8 mouse cellular contexts compared by ENCODE assay signal in the genomic region with DNA sequence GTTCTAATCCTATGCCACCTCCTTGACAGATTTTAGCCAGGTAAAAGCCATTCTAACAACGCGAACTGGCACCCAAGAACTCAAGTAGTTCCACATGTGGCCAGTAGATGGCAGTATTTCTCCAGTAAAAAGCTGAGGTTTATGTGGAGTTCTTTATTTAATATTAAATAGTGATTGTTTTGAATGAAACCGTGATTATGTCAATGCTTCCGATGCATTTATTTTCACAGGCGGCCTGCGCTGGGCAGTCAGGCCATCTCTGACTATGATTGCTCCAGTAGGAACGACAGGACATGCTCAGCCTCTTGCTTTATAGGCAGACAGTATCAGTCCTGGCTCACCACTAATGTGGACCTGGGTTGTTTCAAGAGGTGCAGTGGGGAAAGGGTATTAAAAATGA. TPM values are rescaled to one million over a fixed set of nuclear protein-coding genes. Genes with fewer than 3 reads are reported as not detected.
DNase-seq lines count a peak whose midpoint lies in the region; ATAC-seq and TF ChIP-seq lines count a peak whose summit lies in the region.

No protein-coding gene starts in this region.

- no peak overlapping the region for H3K4me3 ChIP-seq in heart, embryonic 11.5 days (ENCODE audit: low read depth, low read length)
- H3K4me3 ChIP-seq in hindbrain, embryonic 13.5 days, result peak overlapping the region; percentile 12; the same call in 1 of the 2 replicates
- no peak overlapping the region for H3K4me3 ChIP-seq in limb, embryonic 10.5 days
- peak overlapping the region; percentile 10 for H3K4me3 ChIP-seq in midbrain, postnatal 0 days (ENCODE audit: low read depth, low read length)

- DNase-seq in heart, adult 8-10 months (ENCODE audit: low spot score), result no peak
- DNase-seq in MN1 (ENCODE audit: low spot score), result peak; percentile 55
- peak; percentile 61 for DNase-seq in embryo, embryonic 9.5 days (ENCODE audit: extremely low spot score)
- peak; percentile 54 for DNase-seq in limb, embryonic 10.5 days (ENCODE audit: low spot score)
- DNase-seq in midbrain, postnatal 0 days (ENCODE audit: low spot score), result peak; percentile 69

- no peak for ATAC-seq in heart, embryonic 11.5 days (replicated peaks; ENCODE audit: insufficient number of reproducible peaks, low FRiP score, low TSS enrichment)
- peak; percentile 43 for ATAC-seq in hindbrain, embryonic 13.5 days (ENCODE audit: low FRiP score)
- ATAC-seq in midbrain, postnatal 0 days (ENCODE audit: low FRiP score), result no peak
- ATAC-seq in inflammation-experienced regulatory T-cells, adult 6 months, result no peak

- TF ChIP-seq CTCF in midbrain, postnatal 0 days (IDR thresholded peaks at IDR 0.05), result peak; percentile 85

- H3K9me3 ChIP-seq in heart, embryonic 11.5 days (replicated peaks; ENCODE audit: control insufficient read depth, low read length), result no peaks in the 10 kb centered on the region
- no peaks in the 10 kb centered on the region for H3K9me3 ChIP-seq in hindbrain, embryonic 13.5 days
- no peaks in the 10 kb centered on the region for H3K9me3 ChIP-seq in limb, embryonic 10.5 days (replicated peaks)
- H3K9me3 ChIP-seq in midbrain, postnatal 0 days (ENCODE audit: low read length), result no peaks in the 10 kb centered on the region

- H3K4me1 ChIP-seq in heart, embryonic 11.5 days (ENCODE audit: control insufficient read depth, insufficient read depth, low read length), result peaks cover 11% of the 10 kb centered on the region
- H3K4me1 ChIP-seq in hindbrain, embryonic 13.5 days (replicated peaks), result peaks cover 16% of the 10 kb centered on the region; the same call in 1 of the 2 replicates
- no peaks in the 10 kb centered on the region for H3K4me1 ChIP-seq in limb, embryonic 10.5 days
- H3K4me1 ChIP-seq in midbrain, postnatal 0 days (ENCODE audit: insufficient read depth, low read length), result no peaks in the 10 kb centered on the region

- no peaks in the 10 kb centered on the region; the same call in 1 of the 2 replicates for H3K27me3 ChIP-seq in heart, embryonic 11.5 days (ENCODE audit: control insufficient read depth, insufficient read depth, low read length)
- H3K27me3 ChIP-seq in hindbrain, embryonic 13.5 days, result peaks cover 9% of the 10 kb centered on the region
- H3K27me3 ChIP-seq in limb, embryonic 10.5 days (ENCODE audit: low read depth, poor library complexity, severe bottlenecking), result 0 out of 2 replicates have a peak, but pooled peaks cover 3% of the 10 kb centered on the region
- H3K27me3 ChIP-seq in midbrain, postnatal 0 days (ENCODE audit: insufficient read depth, low read length), result peaks cover 6% of the 10 kb centered on the region; the same call in 1 of the 2 replicates

- 5% methylated on average over 7 of the region's 7 CpGs for WGBS in heart, embryonic 11.5 days (ENCODE audit: insufficient replicate concordance)
- WGBS in hindbrain, embryonic 13.5 days, result 4% methylated on average over 7 of the region's 7 CpGs
- WGBS in limb, embryonic 10.5 days, result 11% methylated on average over 7 of the region's 7 CpGs
- WGBS in midbrain, postnatal 0 days, result 2% methylated on average over 7 of the region's 7 CpGs

- H3K27ac ChIP-seq in heart, embryonic 11.5 days (ENCODE audit: low read depth, low read length), result no peak overlapping the region
- H3K27ac ChIP-seq in hindbrain, embryonic 13.5 days, result no peak overlapping the region
- H3K27ac ChIP-seq in limb, embryonic 10.5 days, result no peak overlapping the region
- no peak overlapping the region for H3K27ac ChIP-seq in midbrain, postnatal 0 days (ENCODE audit: low read depth, low read length)

- no peak overlapping the region for H3K9ac ChIP-seq in heart, embryonic 11.5 days (ENCODE audit: low read depth, low read length)
- H3K9ac ChIP-seq in hindbrain, embryonic 13.5 days, result 0 out of 2 replicates have a peak overlapping the region, but pooled peaks have one; percentile 54
- H3K9ac ChIP-seq in midbrain, postnatal 0 days (replicated peaks; ENCODE audit: low read length, poor library complexity, severe bottlenecking), result no peak overlapping the region

- H3K36me3 ChIP-seq in heart, embryonic 11.5 days (ENCODE audit: control insufficient read depth, insufficient read depth, low read length), result no peaks in the 10 kb centered on the region
- no peaks in the 10 kb centered on the region for H3K36me3 ChIP-seq in hindbrain, embryonic 13.5 days
- no peaks in the 10 kb centered on the region for H3K36me3 ChIP-seq in limb, embryonic 10.5 days
- no peaks in the 10 kb centered on the region for H3K36me3 ChIP-seq in midbrain, postnatal 0 days (ENCODE audit: insufficient read depth, low read length)

- H3K4me2 ChIP-seq in heart, embryonic 11.5 days, result peak overlapping the region; percentile 46
- peak overlapping the region; percentile 51 for H3K4me2 ChIP-seq in hindbrain, embryonic 13.5 days
- H3K4me2 ChIP-seq in midbrain, postnatal 0 days (ENCODE audit: low read depth, low read length, poor library complexity, severe bottlenecking), result peak overlapping the region; percentile 40

RNA-seq across cellular contexts. Expression of gene Iyd, which starts 5.6 kb away (rescaled TPM):
- 0.52 TPM in 1 of 2 replicates, not detected in the other for polyA plus RNA-seq in heart, embryonic 11.5 days (2014; fragmentation: Nextera tagmentation; extraction: Ambion mirVana)
- total RNA-seq in heart, adult 8-10 months (2022), result not detected
- polyA plus RNA-seq in hindbrain, embryonic 13.5 days (2015; fragmentation: Nextera tagmentation; extraction: Ambion mirVana), result 0.21 and 0.61 TPM in 2 replicates
- polyA plus RNA-seq in limb, embryonic 10.5 days (2016; fragmentation: Nextera tagmentation; extraction: Ambion mirVana), result not detected in 2 replicates
- 0.16 and 0.85 TPM in 2 replicates for total RNA-seq in midbrain, postnatal 0 days (2014; rRNA removed)
- 0.74 and 0.79 TPM in 2 replicates for polyA plus RNA-seq in midbrain, postnatal 0 days (2015; fragmentation: Nextera tagmentation; extraction: Ambion mirVana)
- polyA plus RNA-seq in inflammation-experienced regulatory T-cells, adult 6 months (2017; shearing (Covaris generic)), result not detected

Comparison
In these comparisons a context has a peak if more than half of its experiments do, and no peak if none do; other contexts are left out.
1. H3K4me3 ChIP-seq: peak in hindbrain, embryonic 13.5 days (single experiment) and midbrain, postnatal 0 days (single experiment); none in heart, embryonic 11.5 days (single experiment) and limb, embryonic 10.5 days (single experiment).
2. Peak in every context shown above with its lines, with median percentiles within 50 percentile points of each other: H3K4me2 ChIP-seq.